Mouse (Mus musculus): ENCODE measurements around the gene Arhgap24.

GRCm38 (mm10) chr5:102768385-102769080, 287.3 kb downstream of the Arhgap24 start:
- TF ChIP-seq CTCF (conservative IDR thresholded peaks at IDR 0.05; ENCODE audit: insufficient read depth, insufficient read length, low read depth, low read length) (no peak), POLR2A (IDR thresholded peaks at IDR 0.05; ENCODE audit: low read depth, low read length) (no peak)

Data from kidney, adult 2 months (tissue).